Mouse (Mus musculus): ENCODE measurements around the gene Coq10b. TPM values are rescaled to one million over a fixed set of nuclear protein-coding genes. Genes with fewer than 3 reads are reported as not detected.
"Not testable (repeated sequence)": the region's sequence is repeated elsewhere in the genome, so short reads cannot be mapped to it uniquely, and the experiment has no call there.

Gene Coq10b
- 23.9 and 25.5 TPM in 2 replicates for polyA plus RNA-seq (2015; fragmentation: Nextera tagmentation; extraction: Ambion mirVana)

DNA sequence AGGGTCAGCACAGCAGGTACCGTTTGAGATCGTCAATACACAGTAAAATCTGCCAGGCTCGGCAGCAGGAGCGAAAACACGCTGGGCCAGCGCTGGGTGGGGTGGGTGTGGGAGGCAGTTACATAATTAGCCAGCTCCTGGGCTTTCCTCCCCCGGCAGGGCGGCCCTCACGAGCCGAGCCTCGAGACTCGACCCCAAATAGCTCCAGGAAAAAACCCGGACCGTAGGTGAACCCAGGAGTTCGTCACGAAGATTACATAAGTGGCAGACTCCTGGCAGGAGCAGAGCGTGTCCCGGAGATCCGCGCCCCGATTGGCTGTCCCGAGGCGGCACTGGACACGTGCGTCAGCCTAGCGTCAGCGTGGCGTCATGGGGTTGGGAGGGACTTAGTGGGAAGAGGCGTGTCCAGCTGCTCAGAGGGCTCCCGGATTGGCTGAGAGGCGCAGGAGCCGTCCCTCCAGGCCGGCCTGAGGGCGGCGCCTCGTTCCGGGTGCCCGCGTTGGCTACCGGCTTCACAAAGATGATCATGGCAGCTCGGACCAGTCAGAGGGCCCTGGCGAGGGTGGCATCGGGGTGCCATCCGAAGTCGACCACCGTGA lies at the start of gene Coq10b:
Coq10b (plus strand) TSS at position 416 of the 599 bp plus-strand sequence.
- Histone ChIP-seq H3K27ac (peak within 1 kb of the TSS; percentile 89), H3K36me3 (ENCODE audit: insufficient read depth, low read length) (no peaks in the 10 kb centered on the region), H3K27me3 (ENCODE audit: insufficient read depth, low read length) (no peaks in the 10 kb centered on the region), H3K4me3 (replicated peaks; ENCODE audit: low read depth, low read length) (peak within 1 kb of the TSS; percentile 71), H3K4me2 (ENCODE audit: low read length) (peak within 1 kb of the TSS; percentile 85), H3K4me1 (replicated peaks; ENCODE audit: insufficient read depth, low read length) (0 out of 2 replicates have a peak, but pooled peaks cover 3% of the 10 kb centered on the region), H3K9me3 (replicated peaks; ENCODE audit: low read length) (no peaks in the 10 kb centered on the region), H3K9ac (ENCODE audit: low read depth, low read length) (peak within 1 kb of the TSS; percentile 72)
- WGBS: under 1% methylated on average over 45 of the region's 46 CpGs
- ATAC-seq (replicated peaks; ENCODE audit: low FRiP score, low read depth) (peak; percentile 100), DNase-seq (ENCODE audit: low spot score) (peak; percentile 98)
- peak; percentile 33 for TF ChIP-seq CTCF (IDR thresholded peaks at IDR 0.05; ENCODE audit: low read depth)

GRCm38 (mm10) chr1:55008313-55008712 lies 44.3 kb upstream of the Coq10b start:
- H3K4me1 ChIP-seq (replicated peaks; ENCODE audit: insufficient read depth, low read length); DNase-seq (ENCODE audit: low spot score); H3K4me2 ChIP-seq (ENCODE audit: low read length); H3K27me3 ChIP-seq (ENCODE audit: insufficient read depth, low read length); ATAC-seq (replicated peaks; ENCODE audit: low FRiP score, low read depth); H3K27ac ChIP-seq; H3K4me3 ChIP-seq (replicated peaks; ENCODE audit: low read depth, low read length); H3K9me3 ChIP-seq (replicated peaks; ENCODE audit: low read length); H3K9ac ChIP-seq (ENCODE audit: low read depth, low read length): not testable (repeated sequence)
- peaks cover 48% of the 10 kb centered on the region for H3K36me3 ChIP-seq (ENCODE audit: insufficient read depth, low read length)
- 91% methylated on average over 2 of the region's 2 CpGs for WGBS

- Histone ChIP-seq H3K4me1 (replicated peaks; ENCODE audit: insufficient read depth, low read length) (no peaks in the 10 kb centered on the region), H3K27ac (no peak overlapping the region), H3K4me2 (ENCODE audit: low read length) (no peak overlapping the region), H3K27me3 (ENCODE audit: insufficient read depth, low read length) (no peaks in the 10 kb centered on the region), H3K4me3 (replicated peaks; ENCODE audit: low read depth, low read length) (no peak overlapping the region), H3K9me3 (replicated peaks; ENCODE audit: low read length) (no peaks in the 10 kb centered on the region), H3K9ac (ENCODE audit: low read depth, low read length) (no peak overlapping the region), H3K36me3 (ENCODE audit: insufficient read depth, low read length) (peaks cover 43% of the 10 kb centered on the region)
- WGBS: 52% methylated on average over 3 of the region's 3 CpGs
- peak; percentile 19 for DNase-seq (ENCODE audit: low spot score)
- no peak for ATAC-seq (replicated peaks; ENCODE audit: low FRiP score, low read depth)
- TF ChIP-seq CTCF (IDR thresholded peaks at IDR 0.05; ENCODE audit: low read depth): peak; percentile 45
These were observed 40.1 kb upstream of the Coq10b start for GRCm38 (mm10) chr1:55012513-55012912.

DNA sequence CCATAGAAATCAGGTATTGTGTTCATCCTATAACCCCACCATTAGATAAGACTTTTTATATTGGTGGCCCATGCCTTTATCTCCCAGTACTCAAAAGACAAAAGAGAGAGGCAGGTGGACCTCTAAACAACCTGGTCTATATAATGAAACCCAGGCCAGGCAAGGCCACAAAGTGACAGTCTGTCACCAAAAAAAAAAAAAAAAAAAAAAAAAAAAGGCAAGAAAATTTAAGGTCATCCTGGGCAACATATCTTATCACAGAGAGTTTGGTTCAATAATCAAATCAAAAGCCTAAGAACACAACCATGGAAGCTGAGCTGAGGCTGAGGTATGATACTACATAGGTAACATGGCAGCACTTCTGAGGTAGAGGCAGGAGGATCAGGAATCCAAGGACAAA lies 30.7 kb upstream of the Coq10b start:
- no peak for ATAC-seq (replicated peaks; ENCODE audit: low FRiP score, low read depth)

DNA sequence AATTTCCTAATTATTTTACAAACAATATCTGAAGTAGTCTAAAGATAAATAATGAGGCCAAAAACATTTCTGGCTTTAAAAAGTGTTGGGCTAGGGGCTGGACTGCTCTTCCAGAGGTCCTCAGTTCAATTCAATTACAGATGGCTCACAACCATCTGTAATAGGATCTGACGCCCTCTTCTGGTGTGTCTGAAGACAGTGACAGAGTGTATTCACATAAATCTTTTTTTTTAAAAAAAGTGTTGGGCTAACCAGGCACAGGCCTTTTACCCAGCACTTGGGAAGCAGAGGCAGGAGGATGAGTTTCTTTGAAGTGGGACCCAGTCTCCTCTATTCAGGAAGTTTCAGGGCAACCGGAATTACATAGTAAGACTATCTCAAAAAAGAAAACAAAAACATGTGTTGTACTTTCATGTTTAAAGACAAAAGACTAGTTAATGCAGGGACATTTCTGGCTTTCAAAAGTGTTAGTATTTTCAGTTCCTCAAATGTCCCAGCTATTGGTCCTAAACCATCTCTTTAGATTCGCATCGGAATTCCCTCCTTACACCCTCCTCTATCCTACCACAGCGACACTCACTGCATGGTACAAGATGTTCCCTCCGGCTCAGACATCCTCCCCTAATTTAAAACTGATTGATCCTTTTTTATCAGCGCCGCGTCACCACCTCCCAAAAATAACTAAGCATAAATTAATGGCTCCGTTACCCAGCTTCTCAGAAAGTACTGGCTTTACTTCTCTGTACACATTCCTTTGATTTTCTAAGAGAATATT lies 26.7 kb upstream of the Coq10b start:
- peak; percentile 35 for DNase-seq (ENCODE audit: low spot score)
- TF ChIP-seq CTCF (IDR thresholded peaks at IDR 0.05; ENCODE audit: low read depth): 0 out of 2 replicates have a peak, but pooled peaks have one; percentile 34
- no peaks in the 10 kb centered on the region for H3K4me1 ChIP-seq (replicated peaks; ENCODE audit: insufficient read depth, low read length)
- H3K4me3 ChIP-seq (replicated peaks; ENCODE audit: low read depth, low read length): peak overlapping the region; percentile 99
- no peak for ATAC-seq (replicated peaks; ENCODE audit: low FRiP score, low read depth)
- WGBS: 6% methylated on average over 10 of the region's 10 CpGs
- no peaks in the 10 kb centered on the region for H3K36me3 ChIP-seq (ENCODE audit: insufficient read depth, low read length)
- H3K9ac ChIP-seq (ENCODE audit: low read depth, low read length): peak overlapping the region; percentile 99
- H3K27me3 ChIP-seq (ENCODE audit: insufficient read depth, low read length): no peaks in the 10 kb centered on the region
- H3K27ac ChIP-seq: no peak overlapping the region
- H3K9me3 ChIP-seq (replicated peaks; ENCODE audit: low read length): no peaks in the 10 kb centered on the region
- peak overlapping the region; percentile 75 for H3K4me2 ChIP-seq (ENCODE audit: low read length)

More for the DNA sequence above, 30.7 kb upstream of the Coq10b start:
- Histone ChIP-seq H3K9ac (ENCODE audit: low read depth, low read length) (no peak overlapping the region), H3K9me3 (replicated peaks; ENCODE audit: low read length) (no peaks in the 10 kb centered on the region), H3K36me3 (ENCODE audit: insufficient read depth, low read length) (peaks cover 13% of the 10 kb centered on the region), H3K27me3 (ENCODE audit: insufficient read depth, low read length) (no peaks in the 10 kb centered on the region), H3K4me2 (ENCODE audit: low read length) (no peak overlapping the region), H3K4me3 (replicated peaks; ENCODE audit: low read depth, low read length) (no peak overlapping the region), H3K4me1 (replicated peaks; ENCODE audit: insufficient read depth, low read length) (no peaks in the 10 kb centered on the region), H3K27ac (no peak overlapping the region)
- no peak for TF ChIP-seq CTCF (IDR thresholded peaks at IDR 0.05; ENCODE audit: low read depth)
- no peak for DNase-seq (ENCODE audit: low spot score)

DNA sequence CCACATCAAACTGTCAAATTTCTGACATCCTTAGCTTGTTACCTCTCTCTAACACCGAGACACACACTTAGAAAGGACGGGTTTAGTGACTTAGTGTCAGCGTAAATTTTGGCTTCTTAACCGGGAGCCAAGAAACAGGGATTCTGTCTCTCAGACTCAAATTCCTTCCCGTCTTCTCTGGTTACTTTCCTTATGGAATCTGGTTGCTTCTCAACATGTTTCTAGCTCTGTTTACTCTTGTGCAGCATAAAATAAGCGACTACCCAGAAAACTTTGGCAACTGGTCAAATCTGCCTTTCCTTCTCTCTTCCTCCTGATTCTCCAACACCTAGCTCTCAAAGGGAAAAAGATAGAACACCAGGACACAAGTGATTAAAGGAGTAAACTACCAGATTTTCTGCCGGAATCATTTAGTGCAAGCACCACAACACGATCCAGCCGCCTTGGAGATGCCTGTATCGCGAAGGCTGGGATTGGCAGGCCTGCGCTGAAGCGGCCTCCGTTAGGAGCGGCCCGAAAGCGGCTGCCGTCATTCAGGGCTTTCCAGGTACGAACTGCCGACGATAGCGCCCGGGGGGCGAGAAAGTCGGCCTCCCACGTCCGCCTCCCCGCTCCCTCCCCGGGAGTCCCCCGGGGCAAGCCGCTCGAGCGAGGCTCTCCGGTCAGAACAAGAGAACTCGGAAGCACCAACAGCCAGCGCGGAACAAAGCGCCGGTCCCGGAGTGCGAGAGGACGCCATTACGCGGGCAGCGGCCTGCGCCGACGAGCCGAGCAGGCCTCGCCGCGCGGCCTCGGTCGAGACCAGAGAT lies 25.9 kb upstream of the Coq10b start:
- H3K27me3 ChIP-seq (ENCODE audit: insufficient read depth, low read length): no peaks in the 10 kb centered on the region
- TF ChIP-seq CTCF (IDR thresholded peaks at IDR 0.05; ENCODE audit: low read depth): no peak
- no peaks in the 10 kb centered on the region for H3K36me3 ChIP-seq (ENCODE audit: insufficient read depth, low read length)
- peak; percentile 36 for DNase-seq (ENCODE audit: low spot score)
- peak overlapping the region; percentile 99 for H3K4me3 ChIP-seq (replicated peaks; ENCODE audit: low read depth, low read length)
- H3K4me2 ChIP-seq (ENCODE audit: low read length): peak overlapping the region; percentile 75
- ATAC-seq (replicated peaks; ENCODE audit: low FRiP score, low read depth): peak; percentile 47
- H3K27ac ChIP-seq: peak overlapping the region; percentile 97
- H3K9me3 ChIP-seq (replicated peaks; ENCODE audit: low read length): no peaks in the 10 kb centered on the region
- no peaks in the 10 kb centered on the region for H3K4me1 ChIP-seq (replicated peaks; ENCODE audit: insufficient read depth, low read length)
- peak overlapping the region; percentile 99 for H3K9ac ChIP-seq (ENCODE audit: low read depth, low read length)
- under 1% methylated on average over 55 of the region's 55 CpGs for WGBS
